Mouse (Mus musculus) lung, adult 2 months (tissue): Measurements from ENCODE around the gene Adcy9.

ENCODE experiments used
- CTCF ChIP-seq: fragments of 200-500 bp; IDR thresholded peaks from 2 replicates; pipeline ENCODE4 v1.5.1; 2011; ENCODE audit warnings: mild to moderate bottlenecking, low read length, control low read depth; ENCODE audit not compliant: insufficient read depth
- POLR2A ChIP-seq: fragments of 200-500 bp; IDR thresholded peaks from 2 replicates; pipeline ENCODE4 v1.6.1; 2011; ENCODE audit warnings: low read depth, mild to moderate bottlenecking, control low read depth, low read length, borderline replicate concordance; ENCODE audit errors: extremely low read depth

- TF ChIP-seq CTCF (no peak), POLR2A (no peak)
Observed at GRCm38 (mm10) chr16:4341316-4342062, 78.8 kb downstream of the Adcy9 start.
